Mouse (Mus musculus): ENCODE measurements around the gene Grik4.

Grik4 gene

DNA sequence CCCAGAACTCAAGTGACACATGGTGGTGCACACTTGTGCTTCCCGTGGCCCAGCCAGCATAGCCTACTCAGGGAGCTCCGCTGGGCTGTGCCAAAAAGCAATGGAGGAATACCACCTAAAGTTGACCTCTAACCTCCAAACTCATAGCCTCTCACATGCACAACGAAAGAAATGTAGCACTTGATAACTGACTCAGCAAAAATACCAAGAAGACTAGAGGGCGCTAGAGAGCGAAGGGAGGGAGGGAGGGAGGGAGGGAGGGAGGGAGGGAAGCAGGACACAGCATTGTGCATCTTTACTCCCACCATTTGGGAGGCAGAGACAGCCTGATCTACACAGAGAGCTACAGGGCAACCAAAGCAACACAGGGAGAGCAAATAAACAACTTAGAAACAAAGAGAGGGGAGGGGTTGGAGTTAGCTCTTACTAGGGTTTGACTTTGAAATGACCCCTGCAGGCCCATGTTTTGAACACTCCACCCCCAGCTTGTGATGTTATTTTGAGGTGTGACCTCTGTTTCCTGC lies 185.5 kb downstream of the Grik4 start:
- TF ChIP-seq GATA4 (IDR thresholded peaks at IDR 0.05; ENCODE audit: insufficient replicate concordance, low read length) = no peak

DNA sequence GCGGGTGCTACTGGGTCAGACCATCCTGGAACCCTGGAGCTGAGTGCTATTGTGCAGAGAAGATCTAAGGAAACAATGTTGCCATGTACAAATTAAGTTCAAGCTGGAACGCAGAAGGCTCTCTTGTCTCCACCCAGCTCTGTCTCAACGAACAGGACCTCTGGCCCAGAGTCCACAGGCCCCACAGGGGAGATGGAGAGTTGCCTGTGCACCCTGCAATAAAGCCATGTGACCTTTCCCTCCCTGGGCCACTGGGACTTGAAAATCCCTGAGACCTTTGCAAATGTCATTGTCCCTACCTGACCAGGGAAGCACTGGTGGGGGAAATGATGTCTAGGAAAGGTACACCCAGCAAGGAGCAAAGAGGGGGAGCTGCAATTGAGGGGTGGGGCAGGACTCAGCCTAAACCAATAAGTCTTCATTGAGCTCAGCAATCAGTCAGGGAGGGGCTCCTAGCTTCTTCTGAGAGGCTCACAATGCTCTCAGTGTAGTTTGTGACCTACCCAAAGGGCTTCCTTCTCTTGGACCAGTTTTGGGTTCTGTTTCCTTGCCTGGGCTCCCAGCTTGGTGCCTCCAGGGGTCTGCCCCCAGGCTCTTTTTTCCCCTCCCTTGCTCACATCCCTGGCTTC lies 187.2 kb downstream of the Grik4 start:
- no peak for TF ChIP-seq GATA4 (IDR thresholded peaks at IDR 0.05; ENCODE audit: insufficient replicate concordance, low read length)

DNA sequence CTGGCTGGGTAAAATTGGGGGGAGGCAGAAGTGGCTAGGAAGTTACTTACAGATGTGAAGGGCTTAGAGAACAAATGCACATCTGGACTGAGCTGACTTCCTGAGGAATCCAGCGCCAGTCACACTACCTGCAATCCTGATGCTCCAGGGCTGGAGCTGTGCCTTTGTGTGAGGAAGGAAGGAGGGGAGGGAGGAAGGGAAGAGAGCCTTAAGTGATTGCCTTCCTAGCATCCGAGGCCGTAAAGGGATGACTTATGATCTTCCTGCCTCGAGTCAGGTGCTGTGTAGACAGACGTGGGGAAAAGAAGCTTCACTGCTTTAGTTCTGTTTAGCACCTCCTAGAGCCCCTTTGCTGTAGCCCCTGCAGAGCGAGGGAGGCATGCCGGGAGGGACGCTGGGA lies 189.6 kb downstream of the Grik4 start:
- TF ChIP-seq GATA4 (IDR thresholded peaks at IDR 0.05; ENCODE audit: insufficient replicate concordance, low read length) = no peak

DNA sequence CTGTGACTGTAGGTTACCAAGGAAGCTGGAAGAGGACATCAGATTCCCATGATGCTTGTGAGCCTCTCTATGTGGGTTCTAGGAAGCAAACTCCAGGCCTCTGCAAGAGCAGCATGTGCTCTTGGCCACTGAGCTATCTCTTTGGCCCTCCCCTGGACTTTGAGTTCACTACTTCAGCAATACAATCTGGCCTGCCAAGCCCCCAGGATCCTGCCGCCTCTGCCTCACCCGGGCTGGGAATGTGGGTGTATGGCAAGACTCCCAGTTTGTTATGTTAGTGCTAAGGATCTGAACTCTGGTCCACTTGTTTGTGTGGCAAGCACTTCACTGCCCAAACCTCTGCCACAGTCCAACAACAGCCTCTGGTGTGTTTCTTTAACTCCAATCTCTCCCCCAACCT lies 193.1 kb downstream of the Grik4 start:
- TF ChIP-seq GATA4 (IDR thresholded peaks at IDR 0.05; ENCODE audit: insufficient replicate concordance, low read length) = peak; percentile 67; the same call in 1 of the 2 replicates

DNA sequence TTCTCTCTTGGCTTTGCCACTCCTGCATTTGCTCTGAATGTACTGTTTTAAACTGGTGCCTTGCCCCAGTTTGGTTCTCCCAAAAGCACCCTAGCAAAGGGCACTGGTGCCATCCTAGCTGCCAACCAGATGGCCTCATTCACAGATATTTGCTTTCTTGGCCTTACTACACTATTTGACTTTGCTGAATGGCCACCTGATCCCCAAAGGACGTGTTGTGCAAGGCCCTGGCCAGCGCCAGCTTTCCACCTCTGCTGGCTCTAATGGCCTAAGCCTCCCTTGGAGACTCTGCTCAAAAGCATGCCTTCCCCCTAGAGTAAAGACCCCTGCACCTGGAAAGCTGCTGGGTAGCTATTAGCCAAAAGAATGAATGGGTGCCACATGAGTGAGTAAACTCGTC lies 194.1 kb downstream of the Grik4 start:
- TF ChIP-seq GATA4 (IDR thresholded peaks at IDR 0.05; ENCODE audit: insufficient replicate concordance, low read length) = no peak

DNA sequence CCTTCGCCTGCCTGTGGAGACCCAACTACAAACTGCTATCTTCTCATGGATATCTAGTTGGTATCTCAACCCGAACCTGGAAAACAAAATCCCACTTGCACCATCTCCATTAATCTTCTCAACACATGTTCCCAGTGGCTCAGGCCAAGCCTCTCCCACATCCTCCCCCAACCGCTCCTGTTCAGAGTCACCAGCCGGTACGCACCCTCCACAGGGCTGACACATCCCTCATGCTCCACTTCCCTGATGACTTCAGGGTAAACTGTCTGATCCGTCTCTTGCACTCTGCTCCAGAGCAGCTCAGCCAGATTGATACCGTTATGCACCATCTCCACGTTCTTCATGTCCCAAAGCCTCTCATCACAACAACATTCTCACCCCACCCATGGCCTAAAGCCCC lies 198.3 kb downstream of the Grik4 start:
- TF ChIP-seq GATA4 (IDR thresholded peaks at IDR 0.05; ENCODE audit: insufficient replicate concordance, low read length) = no peak

DNA sequence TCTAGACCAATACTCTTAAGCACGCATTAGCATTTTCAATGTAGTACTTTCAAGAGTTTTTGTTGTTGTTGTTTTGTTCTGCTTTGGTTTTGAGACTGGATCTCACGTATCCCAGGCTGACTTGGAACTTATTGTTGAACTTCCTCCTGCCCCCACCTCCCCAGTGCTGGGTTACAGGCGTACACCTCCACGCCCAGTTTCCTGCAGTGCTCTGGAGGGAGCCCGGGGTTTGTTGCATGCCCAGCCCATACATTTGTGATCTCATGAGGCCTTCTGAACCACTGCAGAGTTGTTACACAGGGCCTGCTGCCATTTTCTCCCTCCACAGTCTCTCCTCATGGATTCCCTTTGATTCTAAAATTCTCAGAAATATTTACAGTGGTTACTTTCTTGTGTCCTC lies 201.9 kb downstream of the Grik4 start:
- no peak for TF ChIP-seq GATA4 (IDR thresholded peaks at IDR 0.05; ENCODE audit: insufficient replicate concordance, low read length)

DNA sequence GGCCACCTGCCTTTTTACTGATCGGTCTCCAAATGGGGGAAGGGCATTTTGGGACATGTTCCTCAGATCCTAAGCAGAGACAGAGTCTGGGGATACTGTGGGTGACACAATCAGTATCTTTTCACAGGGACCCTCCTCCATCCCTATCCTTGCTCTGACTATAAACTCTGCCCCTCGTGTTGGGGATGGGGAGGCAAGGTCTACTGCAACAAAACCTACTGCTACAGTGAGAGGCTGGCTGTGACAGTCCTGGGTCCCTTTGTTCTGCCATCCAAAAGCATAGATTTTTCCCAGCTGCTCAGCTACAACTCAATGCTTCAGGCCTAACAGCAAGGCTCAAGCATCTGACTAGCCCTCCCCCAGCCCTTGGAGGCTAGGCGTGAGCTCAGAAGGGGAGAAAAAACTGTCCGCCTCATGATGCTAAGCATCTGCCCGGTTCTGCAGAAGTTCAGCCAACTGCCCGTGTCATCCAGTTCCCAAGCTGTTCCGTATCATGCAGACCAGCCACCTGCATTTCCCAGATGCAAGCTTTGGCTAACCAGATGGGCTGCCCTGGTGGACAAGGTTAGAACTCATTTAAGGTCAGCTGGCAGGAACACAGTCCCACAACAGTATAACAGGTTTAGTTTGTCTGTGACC lies 207.5 kb downstream of the Grik4 start:
- no peak for TF ChIP-seq GATA4 (IDR thresholded peaks at IDR 0.05; ENCODE audit: insufficient replicate concordance, low read length)

DNA sequence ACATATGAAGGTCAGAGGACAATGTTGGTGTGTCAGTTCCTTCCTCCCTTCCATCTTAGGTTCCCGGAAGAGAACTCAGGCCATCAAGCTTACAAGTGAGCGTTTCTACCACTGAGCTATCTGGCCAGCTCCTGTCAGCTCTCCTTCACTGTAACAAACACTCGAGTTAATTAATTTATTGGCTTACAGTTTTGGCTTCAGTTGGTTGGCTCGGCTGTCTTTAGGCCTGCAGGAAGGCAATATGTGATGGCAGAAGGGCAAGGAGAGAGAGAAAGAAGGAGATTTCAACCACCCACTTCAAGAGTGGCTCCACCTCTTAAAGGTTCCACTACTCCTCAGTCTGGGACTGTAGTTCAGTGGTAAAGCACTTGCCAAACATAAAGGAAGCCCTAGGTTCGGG lies 209.2 kb downstream of the Grik4 start:
- no peak for TF ChIP-seq GATA4 (IDR thresholded peaks at IDR 0.05; ENCODE audit: insufficient replicate concordance, low read length)

DNA sequence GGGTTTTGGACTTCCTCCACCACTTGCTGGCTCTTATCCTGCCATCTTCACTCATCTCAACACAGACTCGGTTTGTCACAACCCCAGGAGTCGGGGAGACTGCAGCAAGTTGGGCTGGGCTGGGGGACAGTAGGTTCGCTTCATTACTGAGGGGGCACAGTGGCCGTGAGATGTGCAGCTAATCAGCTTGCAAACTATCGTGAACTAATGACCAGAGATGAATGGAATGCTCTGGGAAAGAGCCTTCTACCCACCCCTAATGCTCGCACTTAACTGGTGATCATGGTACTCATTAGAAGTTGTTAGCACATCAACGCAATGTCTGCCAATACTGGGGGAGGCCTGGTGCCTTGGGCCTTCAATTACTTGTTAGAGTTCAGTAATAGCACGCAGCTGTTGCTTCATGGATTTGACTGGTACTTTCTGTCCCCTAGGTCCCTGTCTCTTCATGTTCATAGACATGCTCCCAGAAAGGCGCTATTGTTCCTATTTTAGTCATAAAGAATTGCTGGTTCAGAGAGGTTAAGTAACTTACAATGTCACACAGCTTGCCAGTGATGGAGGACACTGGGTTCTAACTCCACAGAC lies 211.5 kb downstream of the Grik4 start:
- TF ChIP-seq GATA4 (IDR thresholded peaks at IDR 0.05; ENCODE audit: insufficient replicate concordance, low read length) = no peak

DNA sequence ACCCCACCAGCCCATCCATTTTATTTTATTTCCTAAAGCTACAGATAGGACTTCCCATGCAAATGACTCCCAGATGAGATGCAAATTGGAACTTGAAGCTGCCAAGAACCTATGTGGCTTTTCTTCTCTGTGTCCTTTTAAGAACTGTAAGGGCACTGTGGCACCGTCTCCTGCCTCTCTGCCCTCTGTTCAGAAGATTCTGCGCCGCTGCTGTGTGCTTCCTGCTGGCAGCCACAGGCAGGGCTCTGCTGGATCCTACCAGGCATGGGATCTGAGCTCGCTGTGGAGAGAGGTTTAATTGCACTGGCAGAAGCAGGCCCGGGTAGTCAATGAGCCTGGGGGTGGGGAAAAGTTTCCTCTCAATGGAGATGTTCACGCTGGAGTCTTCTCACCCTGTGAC lies 215.8 kb downstream of the Grik4 start:
- TF ChIP-seq GATA4 (IDR thresholded peaks at IDR 0.05; ENCODE audit: insufficient replicate concordance, low read length) = no peak

DNA sequence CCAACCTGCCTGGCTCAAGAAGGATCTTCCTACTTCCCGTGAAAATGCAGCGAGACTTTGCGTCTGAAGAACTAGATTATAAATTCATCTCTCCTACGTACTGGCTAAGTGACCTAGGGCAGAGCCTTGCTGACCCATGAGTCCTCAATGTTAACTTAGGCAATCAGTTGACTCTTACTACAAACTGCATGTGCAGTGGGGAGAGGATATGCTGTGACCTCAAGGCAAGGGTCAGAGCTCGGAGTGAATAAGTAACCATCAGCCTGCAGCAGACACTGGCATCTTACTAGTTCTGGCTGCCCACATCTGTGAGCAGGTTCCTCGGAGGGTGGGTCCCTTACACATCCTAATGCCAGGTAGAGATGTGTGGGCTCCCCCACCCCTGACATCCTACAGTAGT lies 216.6 kb downstream of the Grik4 start:
- no peak for TF ChIP-seq GATA4 (IDR thresholded peaks at IDR 0.05; ENCODE audit: insufficient replicate concordance, low read length)

DNA sequence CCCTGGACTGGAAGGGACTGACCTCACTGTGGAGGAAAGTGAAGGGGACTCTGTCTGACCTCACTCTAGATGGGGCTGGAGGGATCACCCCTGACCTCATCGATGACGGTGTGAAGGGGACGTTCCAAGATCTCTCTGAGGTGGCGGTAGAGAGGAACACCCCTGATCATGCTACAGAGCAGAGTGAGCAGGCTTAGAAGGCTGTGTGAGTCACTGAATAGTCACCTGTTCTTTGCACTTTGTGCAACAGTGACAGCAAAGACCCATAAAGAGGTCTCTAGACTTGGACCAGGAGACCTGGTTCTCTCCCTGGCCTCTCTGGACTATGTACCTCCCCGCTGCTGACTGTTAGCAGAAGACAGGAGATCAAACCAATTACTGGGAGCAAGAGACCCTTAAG lies 217.1 kb downstream of the Grik4 start:
- no peak for TF ChIP-seq GATA4 (IDR thresholded peaks at IDR 0.05; ENCODE audit: insufficient replicate concordance, low read length)

DNA sequence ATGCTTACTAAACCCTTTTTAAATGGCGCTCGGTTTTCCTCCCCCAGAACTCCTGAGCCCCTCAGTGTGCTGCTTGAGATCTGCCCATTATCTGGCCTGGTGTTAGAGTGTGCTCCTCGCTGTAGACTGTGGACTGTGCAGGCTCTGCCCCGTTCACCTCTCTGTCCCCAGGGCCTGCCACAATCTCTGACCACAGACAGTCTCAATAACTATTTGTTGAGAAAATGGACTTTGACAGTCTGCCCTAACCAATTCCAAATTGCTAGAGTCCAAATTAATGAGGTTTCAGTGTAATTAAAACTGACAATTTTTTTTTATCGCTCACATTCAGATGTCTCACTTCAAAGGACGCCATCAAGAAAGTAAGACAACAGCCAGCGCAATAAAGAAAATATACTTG lies 220.2 kb downstream of the Grik4 start:
- no peak for TF ChIP-seq GATA4 (IDR thresholded peaks at IDR 0.05; ENCODE audit: insufficient replicate concordance, low read length)

DNA sequence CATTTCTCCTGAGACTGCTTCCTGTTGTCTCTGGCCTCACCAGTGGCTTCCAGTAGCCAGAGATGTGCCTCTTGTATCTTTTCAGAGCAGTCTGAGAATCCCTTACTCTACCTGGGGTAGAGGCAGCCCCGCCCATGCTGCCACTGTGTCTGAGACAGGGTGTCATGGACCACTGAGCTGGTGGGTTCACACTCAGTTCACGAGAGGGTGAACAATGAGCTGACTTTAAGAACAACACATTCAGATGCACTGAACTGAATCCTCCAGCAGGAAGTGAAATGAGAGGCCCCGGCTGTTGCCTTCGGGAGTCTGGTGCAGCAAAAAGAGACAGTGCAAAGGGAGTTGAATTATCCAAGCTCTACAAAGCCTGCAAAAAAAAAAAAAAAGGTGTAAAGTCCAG lies 221.8 kb downstream of the Grik4 start:
- TF ChIP-seq GATA4 (IDR thresholded peaks at IDR 0.05; ENCODE audit: insufficient replicate concordance, low read length) = no peak

DNA sequence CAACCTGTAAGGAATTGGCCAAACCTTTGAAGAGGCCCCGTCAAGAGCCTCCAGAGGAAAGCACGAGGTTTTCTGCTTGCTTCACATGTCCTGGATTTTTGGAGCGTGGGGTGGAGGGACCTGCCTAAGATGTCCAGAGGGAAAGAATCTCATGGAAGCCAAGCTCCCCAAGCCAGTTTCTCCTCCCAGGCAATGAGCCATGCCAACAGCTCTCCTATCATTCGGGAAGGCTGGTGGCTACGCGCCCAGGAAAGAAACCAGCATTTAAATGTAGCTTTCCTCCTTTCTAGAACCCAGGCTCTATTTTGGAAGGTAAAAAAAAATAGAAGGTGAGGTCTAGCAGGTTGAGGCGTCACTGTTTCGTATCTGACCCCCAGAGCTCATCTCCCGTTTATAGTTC lies 222.6 kb downstream of the Grik4 start:
- no peak for TF ChIP-seq GATA4 (IDR thresholded peaks at IDR 0.05; ENCODE audit: insufficient replicate concordance, low read length)

Data from liver, adult (tissue).